Mouse (Mus musculus): ENCODE measurements around the gene Dcun1d3.
A peak's percentile ranks its signal among the peaks of the same experiment; 100 is the strongest.

The Dcun1d3 gene

GRCm38 (mm10) chr7:119872204-119872603 lies 23.9 kb downstream of the Dcun1d3 start:
- DNase-seq, result no peak

DNA sequence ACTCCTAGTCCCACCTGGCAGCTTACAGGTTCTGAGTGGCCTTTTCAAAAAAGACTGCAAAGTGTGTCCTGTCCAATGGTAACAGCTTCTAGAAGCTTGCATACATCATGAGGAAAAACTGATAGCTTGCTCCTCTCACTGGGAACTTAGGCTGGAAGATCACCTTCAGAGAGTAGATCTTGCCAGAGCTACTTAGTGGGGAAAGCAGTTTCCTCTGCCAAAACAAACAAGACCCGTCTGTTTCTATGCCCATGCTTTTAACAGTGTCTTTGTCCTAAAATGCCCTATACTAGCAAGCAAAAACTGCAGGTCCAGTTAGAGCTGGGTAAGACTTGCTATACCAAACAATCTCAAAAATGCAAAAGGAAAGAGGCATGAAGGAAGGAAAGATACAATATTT lies 30.0 kb downstream of the Dcun1d3 start:
- no peak for DNase-seq

GRCm38 (mm10) chr7:119864500-119864899 lies 31.6 kb downstream of the Dcun1d3 start:
- DNase-seq, result no peak

DNA sequence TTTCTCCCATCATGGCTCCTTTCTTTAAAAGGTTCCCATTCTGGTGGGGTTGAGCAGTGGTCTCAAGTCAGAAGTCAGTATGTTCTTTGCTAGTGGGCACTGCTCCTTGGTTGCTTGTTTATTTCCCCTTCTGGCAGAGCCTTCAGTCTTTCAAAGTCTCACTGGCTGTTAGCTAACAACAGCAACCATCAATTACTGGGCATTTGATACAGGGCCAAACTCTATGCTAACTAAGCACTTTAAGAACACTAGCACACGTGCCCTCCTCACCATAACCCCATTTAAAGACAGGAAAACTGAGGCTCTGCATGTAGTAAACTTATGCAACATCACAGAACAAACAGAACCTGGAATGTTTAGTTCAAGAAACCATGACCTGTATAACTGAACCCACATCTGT lies 33.9 kb downstream of the Dcun1d3 start:
- DNase-seq, result no peak

DNA sequence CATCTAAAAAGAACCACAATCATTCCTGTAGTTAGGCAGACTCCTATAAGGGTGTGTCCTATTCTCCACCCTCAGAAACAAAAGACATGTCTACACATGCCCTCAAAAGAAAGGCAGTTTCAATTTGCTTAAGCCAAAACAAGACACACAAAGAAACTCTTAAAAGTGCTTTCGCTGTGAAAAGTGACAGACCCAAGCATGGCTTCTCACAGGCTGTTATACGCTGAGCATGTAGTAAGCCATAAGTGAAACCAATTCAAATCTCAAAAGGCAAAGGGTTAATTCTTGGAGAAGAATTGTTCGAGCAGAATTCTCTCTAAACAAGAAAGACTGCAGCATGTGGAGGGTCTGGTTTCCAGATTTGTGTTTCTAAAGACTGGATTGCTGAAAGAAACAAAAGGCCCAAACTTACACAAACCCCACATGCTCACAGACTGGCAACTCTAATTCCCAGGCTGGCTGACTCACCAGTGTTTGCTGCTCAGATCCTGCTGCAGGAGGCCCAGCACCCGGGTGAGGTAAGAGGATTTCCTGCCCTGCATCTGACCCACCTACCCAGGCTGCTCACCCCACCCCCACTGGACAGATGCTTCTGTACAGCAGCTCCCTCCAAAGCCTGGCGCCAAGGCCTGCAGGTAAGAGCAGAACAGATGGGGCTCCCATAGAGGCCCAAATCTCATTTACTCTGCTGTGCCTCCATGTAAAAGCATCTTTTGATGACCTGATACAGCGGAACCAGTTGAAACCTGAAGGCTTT lies 34.6 kb downstream of the Dcun1d3 start:
- DNase-seq, result peak; percentile 39

DNA sequence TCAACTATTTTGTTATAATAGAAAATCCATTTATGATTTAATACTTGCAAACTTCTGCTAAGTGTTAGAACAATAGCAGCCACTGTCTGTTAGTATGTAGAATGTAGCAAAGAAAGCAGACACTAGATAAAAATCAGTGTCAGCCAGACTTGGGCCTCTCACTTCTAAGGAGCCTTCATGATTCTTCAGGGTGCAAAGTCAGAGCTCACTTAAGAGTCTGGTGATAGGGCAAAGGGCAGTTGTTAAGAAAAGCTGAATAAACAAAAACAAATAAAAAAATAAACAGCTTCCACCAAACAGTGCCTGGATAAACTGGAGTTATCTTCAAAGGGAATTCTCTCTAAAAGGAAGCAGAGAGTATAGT lies 35.1 kb downstream of the Dcun1d3 start:
- DNase-seq, result no peak

DNA sequence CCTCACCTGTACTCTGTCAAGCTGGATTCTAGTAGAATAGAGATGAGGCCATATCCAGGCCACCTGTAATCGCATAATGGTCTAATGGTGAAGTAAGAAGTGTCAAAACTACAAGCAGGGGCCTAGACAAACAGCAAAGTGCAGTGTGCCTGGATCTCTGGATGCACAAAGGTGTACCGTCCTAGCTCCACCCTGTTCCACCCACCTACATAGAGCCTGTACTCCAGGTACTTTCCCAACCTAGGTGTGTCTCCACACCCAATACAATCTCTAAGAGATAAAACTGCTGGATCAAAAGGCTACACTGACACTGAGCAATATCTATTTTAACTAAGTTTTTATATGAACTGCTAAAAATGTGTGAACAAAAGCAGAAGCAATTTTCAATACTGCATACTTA lies 35.5 kb downstream of the Dcun1d3 start:
- DNase-seq, result no peak

- no peak for DNase-seq
Observed at GRCm38 (mm10) chr7:119860116-119860515, 36.0 kb downstream of the Dcun1d3 start.

DNA sequence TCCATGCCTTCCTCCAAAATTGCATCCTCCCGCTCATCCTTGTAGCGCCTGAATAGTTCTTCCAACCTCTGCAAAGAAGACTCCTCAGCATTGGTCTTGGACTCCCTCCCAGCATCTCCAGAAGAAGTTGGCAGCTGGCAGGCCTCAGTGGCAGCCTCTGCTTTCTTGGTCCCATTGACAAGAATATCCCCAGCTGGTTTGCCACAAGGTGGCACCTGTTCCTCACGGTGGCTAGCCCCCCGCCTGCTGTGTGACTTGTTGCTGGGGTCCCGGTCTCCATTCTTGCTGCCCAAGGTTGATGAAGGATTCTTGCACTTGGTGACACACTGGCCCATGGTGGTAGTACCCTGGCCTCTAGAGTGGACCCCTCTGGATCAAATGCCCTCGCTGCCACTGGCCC lies 36.6 kb downstream of the Dcun1d3 start:
- DNase-seq, result no peak

DNA sequence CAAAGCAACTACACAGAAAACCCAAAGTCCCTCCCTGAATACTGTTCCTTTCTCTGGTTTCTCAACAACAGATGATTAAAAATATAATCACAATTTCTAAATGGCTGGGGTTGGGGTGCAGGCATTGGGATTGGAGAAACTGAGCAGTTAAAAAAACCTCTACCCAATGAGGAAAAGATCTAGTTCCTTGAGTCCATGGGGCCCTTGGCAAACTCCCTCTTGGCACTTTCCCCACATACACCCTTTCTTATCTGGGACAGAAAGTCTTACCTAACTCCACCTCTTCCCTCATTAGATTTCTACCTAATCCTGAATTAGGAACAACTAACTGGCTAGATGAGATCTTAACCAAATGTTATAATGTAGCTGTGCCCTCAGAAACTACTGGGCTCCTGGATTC lies 41.1 kb downstream of the Dcun1d3 start:
- DNase-seq, result no peak

DNA sequence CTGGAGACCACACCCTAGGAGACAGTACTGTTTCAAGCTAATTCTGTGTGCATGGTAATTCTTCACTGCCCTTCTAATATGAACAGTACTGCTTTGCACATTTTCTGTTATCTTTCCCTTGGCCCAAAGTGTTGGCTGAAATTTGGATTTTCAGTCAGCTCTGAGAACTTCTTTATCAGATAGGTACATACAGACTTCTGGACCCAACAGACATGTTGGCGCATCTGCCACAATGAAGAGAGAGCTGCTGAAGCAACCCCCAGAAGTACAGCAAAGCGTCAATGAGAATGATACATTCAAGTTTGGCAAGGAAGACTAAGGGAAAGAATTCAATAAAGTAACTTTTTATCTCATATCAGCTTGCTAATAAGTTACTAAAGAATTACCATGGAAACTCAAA lies 41.7 kb downstream of the Dcun1d3 start:
- DNase-seq, result no peak

DNA sequence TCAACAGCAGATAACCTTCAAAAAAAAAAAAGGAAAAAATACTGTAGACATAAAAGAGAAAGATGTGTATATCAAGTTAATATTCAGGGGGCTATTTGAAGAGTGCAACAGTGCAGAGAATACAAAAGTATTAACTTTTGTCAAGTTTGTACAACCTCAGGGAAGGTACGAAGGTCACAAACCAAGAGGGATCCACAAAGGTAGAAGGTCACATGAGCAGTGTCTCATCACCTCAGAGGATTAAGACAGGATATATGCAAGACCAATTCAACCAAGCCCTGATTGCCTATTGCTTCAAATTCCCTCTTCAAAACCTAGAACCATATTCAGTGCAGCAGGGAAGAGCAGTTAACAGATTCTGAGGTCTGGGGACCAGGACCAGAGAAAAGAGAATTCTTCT lies 42.9 kb downstream of the Dcun1d3 start:
- no peak for DNase-seq

DNA sequence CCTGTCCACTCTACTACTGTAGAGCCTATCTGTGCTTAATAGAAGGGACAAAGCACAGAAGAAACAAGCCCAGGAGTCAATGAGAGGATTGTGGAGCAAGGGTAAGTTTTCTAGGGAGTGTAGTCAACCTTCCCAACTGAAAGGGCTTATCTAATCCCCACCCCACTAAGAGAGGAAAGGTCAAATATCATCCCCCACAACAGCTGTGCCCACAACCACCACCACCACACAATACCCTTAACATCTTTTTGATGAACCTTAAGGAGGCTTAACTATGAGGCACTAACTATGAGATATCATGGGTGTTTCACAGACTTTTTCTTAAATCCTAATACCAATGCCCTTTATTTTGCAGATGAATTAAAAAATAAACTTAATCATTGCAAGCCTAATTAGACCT lies 43.6 kb downstream of the Dcun1d3 start:
- no peak for DNase-seq

DNA sequence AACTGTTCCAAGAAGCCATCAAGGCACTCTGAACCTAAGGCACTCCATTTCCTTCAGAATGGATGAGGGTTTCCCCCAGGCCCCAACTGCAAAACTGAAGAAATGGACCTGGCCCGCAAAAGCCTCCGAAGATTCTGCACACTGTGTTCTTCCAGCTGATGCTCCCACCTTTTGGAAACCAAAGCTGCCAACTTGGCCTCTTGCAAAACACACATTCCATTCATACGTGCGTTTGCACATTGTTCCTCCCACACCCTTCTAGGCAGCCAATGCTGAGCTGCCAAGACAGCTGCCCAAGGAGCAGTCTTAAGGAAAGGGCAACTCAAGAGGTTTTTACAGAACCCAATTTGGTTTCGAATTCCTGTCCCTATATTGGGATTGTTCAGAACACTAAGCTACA lies 45.4 kb downstream of the Dcun1d3 start:
- DNase-seq, result no peak

GRCm38 (mm10) chr7:119849096-119849495 lies 47.0 kb downstream of the Dcun1d3 start:
- peak; percentile 76 for DNase-seq

DNA sequence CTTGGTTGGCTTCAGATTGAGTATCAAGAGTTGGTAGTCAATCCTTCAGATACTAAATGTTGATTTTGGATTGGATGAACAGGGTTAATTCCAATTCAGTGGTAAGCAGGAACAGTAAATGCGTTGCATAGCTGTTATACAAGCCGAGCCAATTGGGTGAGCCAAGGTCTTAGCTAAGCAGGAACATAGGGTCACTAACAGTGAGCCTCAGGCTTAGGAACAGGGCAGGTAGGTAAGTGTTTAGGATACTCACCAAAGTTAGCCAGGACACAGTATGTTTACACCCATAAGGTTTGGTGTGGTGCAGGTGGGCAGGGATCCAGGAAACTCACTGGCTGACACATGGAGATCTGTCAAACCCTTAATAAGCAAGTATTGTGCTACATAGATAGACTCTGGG lies 48.7 kb downstream of the Dcun1d3 start:
- DNase-seq, result no peak

GRCm38 (mm10) chr7:119845541-119845940 lies 50.6 kb downstream of the Dcun1d3 start:
- DNase-seq, result no peak

- no peak for DNase-seq
Observed at GRCm38 (mm10) chr7:119841820-119842449, 54.2 kb downstream of the Dcun1d3 start.

- DNase-seq, result no peak
Observed at GRCm38 (mm10) chr7:119835996-119836777, 59.9 kb downstream of the Dcun1d3 start.

DNA sequence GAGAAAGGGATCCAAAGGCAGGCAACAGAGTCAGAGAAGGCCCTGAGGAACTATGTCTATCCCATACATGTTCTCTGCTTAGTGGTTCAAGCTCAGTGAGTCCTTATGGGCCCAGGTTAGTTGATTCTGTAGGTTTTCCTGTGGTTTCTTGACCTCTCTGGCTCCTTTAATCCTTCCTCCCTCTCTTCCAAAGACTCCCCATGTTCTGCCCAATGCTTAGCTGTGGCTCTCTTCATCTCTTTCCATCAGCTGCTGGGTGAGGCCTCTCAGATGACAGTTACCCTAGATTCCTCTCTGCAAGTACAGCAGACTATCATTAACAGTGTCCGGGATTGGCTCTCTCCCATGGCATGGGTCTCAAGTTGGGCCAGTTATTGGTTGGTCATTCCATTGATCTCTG lies 60.7 kb downstream of the Dcun1d3 start:
- DNase-seq, result no peak

- no peak for DNase-seq
Observed at GRCm38 (mm10) chr7:119808723-119809122, 87.4 kb downstream of the Dcun1d3 start.

GRCm38 (mm10) chr7:119807396-119807795 lies 88.7 kb downstream of the Dcun1d3 start:
- no peak for DNase-seq

Measured in right cerebral cortex, postnatal 14 days (tissue).